Mouse (Mus musculus): ENCODE results near the gene Gpr26.

Gpr26 gene

DNA sequence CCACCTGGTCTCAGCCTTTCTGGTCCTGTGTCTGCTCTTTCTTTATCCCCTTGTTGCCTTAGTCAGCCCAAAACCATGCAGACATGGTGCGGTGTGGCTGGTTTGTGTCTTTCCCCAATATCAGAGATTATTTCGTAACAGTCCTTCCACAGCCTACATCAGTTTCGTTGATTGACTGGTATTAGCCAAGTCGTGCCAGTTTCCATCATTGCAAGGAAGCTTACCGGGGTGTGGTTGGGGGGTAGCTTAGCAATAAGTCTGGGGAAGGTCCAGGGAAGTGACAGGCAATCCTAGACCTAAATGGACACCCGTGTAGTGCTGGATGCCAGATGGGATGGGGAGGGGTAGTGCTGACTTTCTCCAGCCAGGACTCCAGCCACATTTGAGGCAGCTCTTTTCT lies 59.3 kb downstream of the Gpr26 start:
- no peak for DNase-seq (ENCODE audit: low read depth in 2 of 2, low spot score in 2 of 2)

DNA sequence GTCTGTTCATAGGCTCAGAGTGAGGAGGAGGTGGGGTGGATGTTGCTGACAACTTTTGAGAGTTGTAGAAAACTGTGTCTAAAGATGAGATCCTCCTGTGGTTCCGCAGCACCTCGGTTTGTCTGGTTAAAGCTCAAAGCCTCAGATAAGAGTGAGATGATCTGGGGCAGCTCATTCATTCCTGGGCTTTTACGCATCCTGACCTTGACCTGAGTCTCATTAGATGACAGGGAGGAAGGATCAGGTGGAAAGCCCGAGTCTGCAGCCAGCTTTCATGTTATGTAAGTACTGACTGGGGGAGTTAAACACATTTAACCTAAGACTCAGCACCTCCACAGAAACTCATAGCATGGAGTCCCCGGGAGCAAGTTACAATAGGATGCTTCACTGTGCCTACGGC lies 60.4 kb downstream of the Gpr26 start:
- no peak for DNase-seq (ENCODE audit: low read depth in 2 of 2, low spot score in 2 of 2)

DNA sequence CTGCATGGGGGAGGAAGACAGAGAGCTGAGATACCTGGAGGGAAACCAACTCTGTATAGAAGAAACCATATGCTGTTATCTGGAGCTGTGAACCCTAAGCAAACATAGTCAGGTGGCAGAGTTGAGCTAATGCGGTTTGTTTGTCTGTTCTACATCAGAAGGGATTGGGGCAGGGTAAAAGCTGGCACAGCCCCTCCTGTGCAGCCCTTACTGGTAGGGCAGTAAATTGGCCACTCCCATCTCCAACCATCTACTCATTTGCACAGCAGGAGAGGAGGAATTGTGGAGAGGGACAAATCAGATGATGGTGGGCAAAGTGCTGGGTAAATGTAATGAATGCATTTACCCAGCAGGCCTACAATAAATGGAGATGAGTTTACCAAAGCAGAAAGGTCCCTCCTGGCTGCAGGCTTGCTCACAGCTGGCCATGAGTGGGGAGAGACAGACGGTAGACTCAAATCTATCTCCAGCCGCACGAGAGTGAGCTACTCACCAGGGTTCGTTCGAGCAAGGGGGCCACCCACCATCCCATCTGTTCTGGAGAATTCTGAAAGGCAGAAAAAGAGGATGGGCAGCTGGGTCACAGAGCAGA lies 65.8 kb downstream of the Gpr26 start:
- DNase-seq (ENCODE audit: low read depth in 2 of 2, low spot score in 2 of 2) = no peak

Data from CD8-positive naive resting alpha-beta T cell, adult 2 months (primary cell).